Mouse (Mus musculus): Measurements from ENCODE around the gene Dph5. TPM values are rescaled to one million over a fixed set of nuclear protein-coding genes. Genes with fewer than 3 reads are reported as not detected.

Gene Dph5
- polyA plus RNA-seq, 1 experiment from 2014 or later = 19.1 TPM

- Histone ChIP-seq H3K36me3 (peaks cover 62% of the 10 kb centered on the region), H3K9ac (no peak overlapping the region), H3K4me1 (replicated peaks) (peaks cover 8% of the 10 kb centered on the region), H3K9me3 (replicated peaks) (no peaks in the 10 kb centered on the region), H3K27me3 (replicated peaks) (no peaks in the 10 kb centered on the region), H3K4me3 (no peak overlapping the region), H3K4me2 (no peak overlapping the region), H3K27ac (ENCODE audit: poor library complexity, severe bottlenecking) (no peak overlapping the region)
- 87% methylated on average over 6 of the region's 6 CpGs for WGBS
- ATAC-seq (ENCODE audit: insufficient number of reproducible peaks, low FRiP score) = no peak
Measured at GRCm38 (mm10) chr3:115974228-115974627, 86.6 kb downstream of the Dph5 start.

GRCm38 (mm10) chr3:115974995-115975394 lies 87.4 kb downstream of the Dph5 start:
- no peak overlapping the region for H3K9ac ChIP-seq
- H3K27me3 ChIP-seq (replicated peaks) = no peaks in the 10 kb centered on the region
- H3K4me2 ChIP-seq = no peak overlapping the region
- WGBS = 60% methylated on average over 10 of the region's 10 CpGs
- peak; percentile 45; the same call in 1 of the 2 replicates for ATAC-seq (ENCODE audit: insufficient number of reproducible peaks, low FRiP score)
- peaks cover 67% of the 10 kb centered on the region for H3K36me3 ChIP-seq
- no peak overlapping the region for H3K27ac ChIP-seq (ENCODE audit: poor library complexity, severe bottlenecking)
- H3K9me3 ChIP-seq (replicated peaks) = no peaks in the 10 kb centered on the region
- H3K4me1 ChIP-seq (replicated peaks) = peaks cover 8% of the 10 kb centered on the region
- H3K4me3 ChIP-seq = no peak overlapping the region

- no peaks in the 10 kb centered on the region for H3K27me3 ChIP-seq (replicated peaks)
- peaks cover 60% of the 10 kb centered on the region for H3K36me3 ChIP-seq
- ATAC-seq (ENCODE audit: insufficient number of reproducible peaks, low FRiP score) = no peak
- no peak overlapping the region for H3K27ac ChIP-seq (ENCODE audit: poor library complexity, severe bottlenecking)
- peaks cover 8% of the 10 kb centered on the region for H3K4me1 ChIP-seq (replicated peaks)
- WGBS = 30% methylated on average over 1 of the region's 1 CpGs
- no peaks in the 10 kb centered on the region for H3K9me3 ChIP-seq (replicated peaks)
- H3K4me2 ChIP-seq = no peak overlapping the region
- H3K9ac ChIP-seq = no peak overlapping the region
- no peak overlapping the region for H3K4me3 ChIP-seq
Measured at GRCm38 (mm10) chr3:115979000-115979399, 91.4 kb downstream of the Dph5 start.

GRCm38 (mm10) chr3:115983217-115983616 lies 95.6 kb downstream of the Dph5 start:
- Histone ChIP-seq H3K27me3 (replicated peaks) (no peaks in the 10 kb centered on the region), H3K9ac (no peak overlapping the region), H3K27ac (ENCODE audit: poor library complexity, severe bottlenecking) (no peak overlapping the region), H3K4me3 (no peak overlapping the region), H3K9me3 (replicated peaks) (no peaks in the 10 kb centered on the region), H3K36me3 (peaks cover 54% of the 10 kb centered on the region), H3K4me2 (no peak overlapping the region), H3K4me1 (replicated peaks) (no peaks in the 10 kb centered on the region)
- no peak for ATAC-seq (ENCODE audit: insufficient number of reproducible peaks, low FRiP score)
- 89% methylated on average over 8 of the region's 8 CpGs for WGBS

Small RNAs within 50 kb of the gene (microRNA-seq; reads per million reads assigned to microRNA genes)
- not detected for gene Mir669n

Other genes with a start within 250 kb of the Dph5 start
- gene S1pr1, start 172.8 kb upstream of the Dph5 start, polyA plus RNA-seq (2016; fragmentation: Nextera tagmentation; extraction: Ambion mirVana) = 86.0 and 87.5 TPM in 2 replicates
- 19.9 and 21.3 TPM in 2 replicates for gene Slc30a7, start 119.6 kb downstream of the Dph5 start, polyA plus RNA-seq (2016; fragmentation: Nextera tagmentation; extraction: Ambion mirVana)
- 25.4 and 26.5 TPM in 2 replicates for gene Extl2, start 119.6 kb downstream of the Dph5 start, polyA plus RNA-seq (2016; fragmentation: Nextera tagmentation; extraction: Ambion mirVana)
- gene Vcam1, start 241.9 kb downstream of the Dph5 start, polyA plus RNA-seq (2016; fragmentation: Nextera tagmentation; extraction: Ambion mirVana) = 69.7 and 73.1 TPM in 2 replicates

Data from heart, embryonic 12.5 days (tissue).